Mouse (Mus musculus) forelimb bud, embryonic 11.5 days (tissue): ENCODE measurements around the gene Bach2.
A peak's percentile ranks its signal among the peaks of the same experiment; 100 is the strongest.

Experiments used
- DNase-seq: peaks from one replicate; pipeline ENCODE4 v3.0.0-alpha.2; 2012; ENCODE audit warnings: low read depth, low spot score

Bach2 gene

DNA sequence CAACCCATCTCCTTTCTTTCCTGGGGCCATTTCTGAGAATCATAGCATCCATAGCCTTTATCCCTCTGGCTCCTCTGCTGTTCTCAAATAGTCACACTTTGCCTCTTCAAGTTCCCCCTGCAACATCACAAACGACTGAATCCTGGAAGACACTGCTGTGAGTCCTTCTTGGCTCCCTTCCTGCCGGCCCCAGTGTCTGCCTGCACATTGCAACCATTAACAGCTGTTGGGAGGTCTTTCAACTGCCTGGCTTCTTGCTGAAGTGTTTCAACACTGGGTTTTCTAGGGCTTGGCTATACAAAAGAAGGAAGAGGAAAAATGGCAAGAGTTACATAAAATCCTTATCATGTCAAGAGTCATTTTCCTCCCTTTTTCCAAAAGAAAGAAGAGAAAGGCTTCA, 285.7 kb downstream of the Bach2 start:
- DNase-seq = no peak

- DNase-seq = no peak
Measured at GRCm38 (mm10) chr4:32525000-32525399, 286.4 kb downstream of the Bach2 start.

- DNase-seq = no peak
Measured at GRCm38 (mm10) chr4:32526228-32526836, 287.7 kb downstream of the Bach2 start.

DNA sequence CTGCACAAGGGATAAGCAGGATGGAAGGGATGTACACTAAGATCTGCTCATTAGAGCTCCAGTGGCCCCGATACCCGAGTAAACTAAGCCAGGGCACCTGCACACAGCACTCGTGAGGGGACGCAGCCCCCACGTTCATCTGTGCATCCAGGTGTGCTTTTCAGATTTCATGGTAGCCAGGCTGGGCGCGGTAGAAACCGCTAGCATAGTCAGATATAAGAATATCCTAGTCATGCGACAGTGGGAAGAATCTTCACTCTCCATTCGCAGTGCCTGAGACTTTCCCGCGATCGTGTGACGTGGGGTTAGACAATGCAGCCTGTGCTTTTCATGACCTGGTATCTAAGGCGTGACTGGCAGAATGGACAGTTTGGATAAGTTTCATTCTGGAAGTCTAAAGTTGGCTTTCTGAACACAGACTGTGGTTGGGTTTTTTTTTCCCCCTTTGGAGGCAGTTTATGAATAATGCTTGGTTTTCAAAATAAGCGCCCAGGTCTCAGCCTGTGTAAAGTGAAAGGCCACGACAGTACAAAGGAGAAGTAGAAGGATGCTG, 290.9 kb downstream of the Bach2 start:
- no peak for DNase-seq

DNA sequence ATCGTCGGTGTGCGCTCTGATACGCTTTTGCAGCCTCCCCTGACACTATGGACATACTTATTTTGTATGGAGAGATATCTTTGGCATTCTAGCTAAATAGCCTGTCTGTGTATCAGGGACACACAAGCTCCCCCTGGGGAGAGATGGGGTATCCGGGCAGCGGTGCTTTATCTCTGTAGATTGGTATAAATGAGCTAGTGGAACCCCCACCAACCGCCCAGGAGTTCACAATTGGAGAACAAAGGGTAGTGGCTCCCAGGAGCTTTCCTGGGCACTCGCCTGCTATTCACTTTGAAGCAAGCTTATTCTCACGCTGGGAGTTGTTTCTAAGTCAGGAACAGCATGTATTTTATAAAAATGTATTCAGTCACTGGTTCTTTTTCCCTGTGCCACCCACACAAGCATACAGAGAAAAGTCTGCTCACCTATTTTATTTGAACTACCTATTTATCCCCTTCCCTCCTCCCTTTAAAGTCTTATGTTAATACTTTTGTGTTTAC, 291.9 kb downstream of the Bach2 start:
- DNase-seq = no peak

DNA sequence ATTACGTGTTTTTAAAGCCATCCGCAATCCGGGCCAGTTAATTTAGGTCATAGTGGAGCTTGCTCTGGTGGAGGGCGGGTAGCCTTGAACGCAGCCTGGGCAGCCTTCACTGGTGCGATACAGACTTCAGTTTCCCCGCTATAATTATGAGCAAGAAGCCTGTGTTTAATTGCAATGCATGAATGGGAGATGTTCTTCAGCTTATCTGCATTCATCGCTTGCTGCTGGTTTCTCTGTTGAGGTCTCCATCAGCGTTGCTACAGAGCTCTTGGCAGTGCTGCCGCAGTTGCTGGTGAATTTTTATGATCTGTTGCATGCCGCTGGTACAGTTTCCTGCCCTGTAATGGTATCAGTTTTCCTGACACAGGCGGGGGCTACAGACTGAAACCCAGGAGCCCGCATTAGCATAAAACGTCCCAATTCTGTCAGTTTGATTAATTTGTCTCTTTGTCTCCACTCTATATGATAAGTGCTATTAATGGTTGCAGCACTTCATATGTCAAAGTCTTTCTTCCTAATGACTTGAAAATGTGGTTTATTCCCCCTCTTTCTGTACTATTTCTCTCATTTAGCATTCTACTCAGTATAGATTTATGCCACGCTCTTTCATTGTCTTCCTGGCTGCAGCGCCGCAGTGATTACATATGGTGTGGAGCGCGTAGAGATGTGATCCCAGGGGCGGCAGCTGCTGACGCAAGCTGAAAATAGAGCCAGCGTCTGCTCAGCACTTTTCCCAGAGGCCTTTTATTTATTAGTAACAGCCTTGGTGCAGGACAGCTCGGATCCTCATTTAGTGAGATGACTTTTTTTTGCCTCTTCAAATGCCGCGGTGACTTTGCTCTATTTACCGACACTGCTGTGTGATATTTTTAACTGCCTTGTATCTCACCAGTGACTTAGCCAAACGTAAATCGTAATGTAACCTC, 292.6 kb downstream of the Bach2 start:
- DNase-seq = peak; percentile 64

GRCm38 (mm10) chr4:32532079-32532478, 293.5 kb downstream of the Bach2 start:
- no peak for DNase-seq

DNA sequence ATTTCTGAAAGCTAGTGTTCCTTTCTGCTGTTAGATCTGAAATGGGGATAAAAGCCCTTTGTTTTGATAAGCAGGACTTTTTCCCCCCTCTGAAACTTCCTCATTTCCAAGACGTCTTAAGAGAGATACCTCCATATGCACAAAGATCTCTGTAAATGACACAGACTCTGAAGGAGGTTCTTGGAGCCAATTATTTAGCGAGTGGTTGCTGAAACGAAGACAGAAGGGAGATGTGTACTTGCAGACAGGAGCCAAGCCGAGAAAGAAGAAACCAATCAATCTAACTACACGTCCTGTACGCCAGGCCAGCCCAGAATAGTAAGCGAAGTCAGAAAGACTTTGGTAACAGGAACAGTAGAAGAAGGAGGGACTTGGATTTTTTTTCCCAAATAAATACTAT, 295.1 kb downstream of the Bach2 start:
- no peak for DNase-seq

DNA sequence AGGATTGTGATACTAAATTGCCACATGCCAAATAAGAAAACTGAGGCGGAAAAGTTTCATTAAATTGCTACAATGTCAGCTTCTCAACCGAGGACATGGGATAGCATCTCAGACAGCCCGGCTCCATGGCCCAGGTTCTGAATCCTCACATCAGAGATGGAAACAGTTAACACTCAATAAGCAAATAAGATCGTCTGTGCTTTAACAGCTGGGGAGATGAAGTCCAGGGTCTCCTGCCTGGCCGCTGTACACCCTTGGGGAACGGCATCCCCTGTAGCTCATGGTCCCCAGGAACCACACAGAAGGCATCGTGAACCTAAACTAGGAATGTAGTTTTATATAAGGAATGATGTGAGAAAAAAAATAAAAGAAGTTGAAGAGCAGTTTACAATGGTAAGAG, 297.0 kb downstream of the Bach2 start:
- no peak for DNase-seq

GRCm38 (mm10) chr4:32536870-32537508, 298.4 kb downstream of the Bach2 start:
- DNase-seq = peak; percentile 72

GRCm38 (mm10) chr4:32538088-32538487, 299.5 kb downstream of the Bach2 start:
- peak; percentile 76 for DNase-seq

DNA sequence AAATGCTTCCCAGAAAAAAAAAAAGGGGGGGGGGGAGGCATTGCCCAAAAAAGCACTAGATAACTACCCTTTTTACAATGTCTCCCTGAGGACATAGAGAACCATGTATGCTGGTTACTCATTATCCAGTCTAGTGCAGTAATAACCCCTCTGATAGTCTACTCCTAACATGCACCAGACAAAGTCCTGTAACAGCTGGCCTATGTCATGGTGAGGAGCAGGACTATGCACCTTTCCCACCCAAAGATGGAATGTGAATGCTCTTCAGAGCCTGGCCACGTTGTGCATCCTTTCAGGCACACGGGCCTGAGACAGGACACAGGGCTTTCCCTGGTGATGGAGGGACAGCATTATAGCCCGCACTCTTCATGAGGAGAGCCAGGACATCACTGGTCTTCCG, 299.9 kb downstream of the Bach2 start:
- no peak for DNase-seq

- no peak for DNase-seq
Measured at GRCm38 (mm10) chr4:32538987-32539386, 300.4 kb downstream of the Bach2 start.

GRCm38 (mm10) chr4:32544821-32545545, 306.4 kb downstream of the Bach2 start:
- no peak for DNase-seq

DNA sequence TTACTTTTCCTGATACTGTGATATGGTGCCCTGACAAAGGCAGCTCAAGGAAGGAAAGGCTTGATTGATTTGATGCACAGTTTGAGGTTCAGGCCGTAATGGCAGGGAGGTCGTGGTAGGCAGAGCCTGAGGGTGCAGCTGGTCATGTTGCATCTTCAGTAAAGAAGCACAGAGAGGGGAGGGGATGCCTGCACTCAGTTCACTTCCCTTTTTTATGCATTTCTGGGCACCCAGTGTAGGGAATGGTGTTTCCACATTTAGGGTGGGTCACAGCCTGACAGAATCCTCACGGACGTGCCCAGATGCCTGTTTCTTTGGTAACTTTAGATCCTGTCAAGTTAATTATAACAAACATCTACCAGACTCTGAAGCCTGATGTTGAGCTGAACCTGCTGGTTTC, 306.9 kb downstream of the Bach2 start:
- DNase-seq = no peak

DNA sequence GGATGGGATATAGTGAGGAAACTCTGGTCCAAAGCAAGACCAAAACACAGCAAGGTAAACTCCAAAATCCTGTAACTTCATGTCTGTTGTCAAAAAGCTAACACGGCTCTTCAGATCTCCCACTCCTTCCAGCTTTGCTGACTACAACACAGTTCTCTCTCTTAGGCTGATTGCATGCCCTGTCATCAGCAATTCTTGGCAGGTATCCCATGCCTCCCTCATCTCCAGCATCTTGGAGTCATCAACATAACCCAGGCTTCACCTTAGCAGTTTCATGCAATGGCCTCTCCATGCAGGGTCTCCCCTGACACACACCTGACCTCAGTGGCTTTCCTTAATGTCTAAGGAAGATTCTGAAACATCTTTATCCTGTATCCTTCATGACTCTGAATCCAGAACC, 310.5 kb downstream of the Bach2 start:
- DNase-seq = no peak

GRCm38 (mm10) chr4:32551337-32551736, 312.7 kb downstream of the Bach2 start:
- no peak for DNase-seq

GRCm38 (mm10) chr4:32555506-32555905, 316.9 kb downstream of the Bach2 start:
- DNase-seq = no peak

GRCm38 (mm10) chr4:32560246-32560645, 321.6 kb downstream of the Bach2 start:
- no peak for DNase-seq

GRCm38 (mm10) chr4:32560724-32561554, 322.3 kb downstream of the Bach2 start:
- DNase-seq = no peak
